Mouse (Mus musculus): ENCODE data around the gene Dgcr8. TPM values are rescaled to one million over a fixed set of nuclear protein-coding genes. Genes with fewer than 3 reads are reported as not detected.
A peak's percentile ranks its signal among the peaks of the same experiment; 100 is the strongest.

Gene Dgcr8
- polyA plus RNA-seq, 1 experiment = 49.4 TPM

DNA sequence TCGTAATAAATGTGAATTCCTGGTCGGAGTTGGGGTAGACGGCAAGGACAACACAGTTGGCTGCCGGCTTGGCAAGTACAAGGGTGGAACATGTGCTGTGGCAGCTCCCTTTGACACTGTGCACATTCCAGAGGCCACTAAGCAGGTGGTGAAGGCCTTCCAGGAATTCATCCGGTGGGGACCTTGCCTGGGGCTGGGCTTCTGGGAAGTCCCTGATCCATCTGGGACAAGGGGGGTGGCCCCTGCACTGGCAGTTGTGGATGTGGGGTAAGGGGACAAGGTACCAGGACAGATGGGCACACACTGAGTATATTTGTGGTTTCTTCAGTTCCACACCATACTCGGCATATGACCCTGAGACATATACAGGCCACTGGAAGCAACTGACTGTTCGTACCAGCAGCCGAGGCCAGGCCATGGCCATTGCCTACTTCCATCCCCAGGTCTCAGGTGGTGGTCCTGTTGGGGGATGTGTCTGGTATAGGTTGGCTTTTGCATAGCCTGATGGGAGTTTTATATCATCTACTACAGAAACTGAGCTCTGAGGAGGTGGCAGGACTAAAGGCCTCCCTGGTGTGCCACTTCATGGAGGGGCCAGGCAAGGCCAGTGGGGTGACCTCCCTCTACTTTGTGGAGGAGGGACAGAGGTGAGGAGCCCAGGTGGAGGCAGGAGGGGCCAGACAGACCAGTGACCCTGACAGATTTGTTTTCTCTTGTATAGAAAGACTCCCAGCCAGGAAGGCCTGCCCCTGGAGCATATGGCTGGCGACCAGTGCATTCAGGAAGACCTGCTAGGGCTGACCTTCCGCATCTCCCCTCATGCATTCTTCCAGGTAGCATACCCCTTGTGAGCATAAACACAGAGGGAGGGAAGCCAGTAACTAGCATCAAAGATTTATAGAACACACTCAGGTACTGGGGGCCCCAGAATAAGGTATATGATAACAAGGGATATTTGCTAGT, 37.9 kb downstream of the Dgcr8 start:
- no peak for DNase-seq (ENCODE audit: extremely low spot score in 1 of 2, low spot score in 1 of 2)

DNA sequence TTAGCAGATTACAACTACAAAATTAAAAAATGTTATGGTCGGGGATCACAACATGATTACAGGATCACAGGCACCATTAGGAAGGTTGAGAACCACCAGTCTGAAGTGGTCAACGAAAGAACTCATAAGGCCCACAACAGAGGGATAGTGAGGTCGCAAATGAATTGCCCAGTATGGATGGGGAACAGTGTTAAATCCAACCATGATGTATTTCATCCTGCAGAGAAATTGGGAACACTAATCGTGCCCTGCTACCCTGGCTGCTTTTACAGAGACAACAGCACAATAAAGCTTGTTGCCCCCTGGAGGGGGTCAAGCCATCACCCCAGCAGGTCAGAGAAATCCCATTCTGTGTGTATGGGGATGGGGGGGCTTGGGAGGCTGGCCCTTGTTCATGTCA, 38.8 kb downstream of the Dgcr8 start:
- DNase-seq (ENCODE audit: extremely low spot score in 1 of 2, low spot score in 1 of 2) = no peak

DNA sequence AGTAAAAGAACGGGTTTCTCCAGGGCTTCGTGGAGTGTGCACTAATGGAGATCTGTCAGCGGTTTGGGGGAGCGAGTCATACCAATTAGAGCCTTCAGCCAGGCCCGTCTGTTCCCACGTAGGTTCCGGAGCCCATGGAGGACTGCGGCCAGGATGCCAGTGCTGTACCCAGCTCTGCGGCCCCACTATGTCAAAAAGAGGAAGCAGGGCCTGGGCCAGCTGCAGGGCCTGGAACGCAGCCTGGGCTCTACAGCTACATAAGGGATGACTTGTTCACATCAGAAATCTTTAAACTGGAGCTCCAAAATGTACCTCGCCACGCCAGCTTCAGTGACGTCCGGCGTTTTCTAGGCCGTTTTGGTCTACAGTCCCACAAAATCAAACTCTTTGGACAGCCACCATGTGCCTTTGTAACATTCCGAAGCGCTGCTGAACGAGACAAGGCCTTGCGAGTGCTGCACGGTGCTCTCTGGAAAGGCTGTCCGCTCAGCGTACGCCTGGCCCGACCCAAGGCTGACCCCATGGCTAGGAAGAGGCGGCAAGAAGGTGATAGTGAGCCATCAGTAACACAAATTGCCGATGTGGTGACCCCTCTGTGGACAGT, 39.6 kb downstream of the Dgcr8 start:
- DNase-seq (ENCODE audit: extremely low spot score in 1 of 2, low spot score in 1 of 2) = no peak

DNA sequence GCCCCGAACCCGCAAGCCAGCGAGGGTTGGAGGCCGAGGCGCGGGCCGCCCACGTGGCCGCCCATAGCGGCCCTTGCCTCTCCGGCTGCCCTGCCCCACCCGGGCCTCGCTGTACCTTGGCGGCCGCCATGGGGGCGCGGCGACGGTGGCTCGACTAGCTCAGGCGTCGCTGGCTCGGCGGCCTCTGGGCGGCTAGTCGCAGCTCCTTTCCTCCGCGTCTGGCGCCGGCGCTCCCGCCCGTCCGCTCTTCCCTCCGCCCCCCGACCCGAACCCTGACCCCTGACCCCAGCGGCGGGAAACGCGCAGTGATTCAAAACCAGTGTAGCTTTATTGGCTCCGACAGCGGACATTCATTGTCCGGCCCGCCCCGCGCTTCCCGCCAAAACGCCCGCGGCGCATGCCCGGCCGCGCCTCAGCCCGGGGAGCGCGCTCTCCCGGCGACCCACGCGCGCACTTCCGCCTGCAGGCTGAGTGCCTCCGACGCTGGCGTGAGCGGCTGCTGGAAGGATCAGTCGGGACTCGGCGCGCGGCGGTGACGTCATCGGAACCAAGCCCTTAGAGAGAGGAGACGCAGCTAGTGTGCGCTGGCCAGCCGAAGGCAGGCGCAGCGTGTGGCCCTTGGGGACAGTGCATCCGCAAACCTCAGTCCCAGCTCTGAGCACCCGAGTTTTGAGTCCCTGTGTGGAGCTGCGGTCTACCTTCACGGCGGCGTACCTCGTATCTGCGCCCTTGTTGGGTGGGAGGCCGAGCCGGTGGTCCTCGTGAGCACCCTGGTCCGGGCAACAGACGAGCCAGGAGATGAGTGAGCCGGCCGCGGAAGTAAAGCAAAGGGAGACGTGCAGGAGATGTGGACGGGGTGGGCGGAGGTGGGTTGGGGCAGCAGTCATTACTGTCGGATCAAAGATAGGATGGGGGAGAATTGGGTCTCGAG, 40.3 kb downstream of the Dgcr8 start, which contains the start of the genes Trmt2a and Ranbp1:
Gene Trmt2a, plus strand, starts transcription at position 247 of the 931 bp plus-strand sequence.
Gene Ranbp1, minus strand, starts transcription at position 300 of the 931 bp plus-strand sequence.
- peak; percentile 98 for DNase-seq (ENCODE audit: extremely low spot score in 1 of 2, low spot score in 1 of 2)

DNA sequence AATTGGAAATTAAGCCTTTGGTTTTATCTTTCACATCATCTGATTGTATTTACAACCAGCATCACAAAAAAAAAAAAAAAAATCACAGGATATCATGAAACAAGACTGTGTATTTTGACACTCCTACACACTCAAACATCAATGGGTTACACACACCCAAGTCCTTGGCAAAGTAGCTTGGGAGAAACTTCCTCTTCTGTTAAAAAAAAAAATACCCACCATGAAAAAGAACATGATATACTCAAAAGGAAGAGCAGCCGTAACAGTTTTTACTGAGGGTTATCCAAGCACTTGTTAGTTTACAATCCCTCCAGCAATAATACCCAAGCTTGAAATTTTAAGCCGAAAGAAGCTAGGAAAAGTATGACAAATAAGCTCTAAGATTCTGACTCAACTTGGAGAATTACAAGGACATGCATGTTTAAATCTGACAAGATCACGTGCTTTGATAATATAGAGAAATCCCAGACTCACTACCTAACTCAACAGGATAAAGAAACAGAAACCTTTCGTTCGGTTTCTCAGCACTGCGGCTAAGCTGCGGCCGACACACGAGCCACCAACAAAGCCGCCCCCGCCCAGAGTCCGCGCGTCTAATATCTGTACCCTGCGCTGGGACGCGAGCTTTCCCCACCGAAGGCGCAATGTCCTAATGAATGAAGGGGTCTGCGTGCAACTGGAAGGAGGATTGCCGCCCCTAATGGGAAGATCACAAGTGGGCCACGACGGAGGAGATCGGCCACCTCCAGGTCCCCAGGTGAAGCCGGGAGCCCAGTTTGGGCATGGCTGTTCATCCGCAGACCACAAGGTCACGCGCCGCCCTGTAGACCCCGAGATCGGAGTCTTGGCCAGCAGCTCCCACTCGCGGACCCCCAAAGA, 41.3 kb downstream of the Dgcr8 start:
- no peak for DNase-seq (ENCODE audit: extremely low spot score in 1 of 2, low spot score in 1 of 2)

DNA sequence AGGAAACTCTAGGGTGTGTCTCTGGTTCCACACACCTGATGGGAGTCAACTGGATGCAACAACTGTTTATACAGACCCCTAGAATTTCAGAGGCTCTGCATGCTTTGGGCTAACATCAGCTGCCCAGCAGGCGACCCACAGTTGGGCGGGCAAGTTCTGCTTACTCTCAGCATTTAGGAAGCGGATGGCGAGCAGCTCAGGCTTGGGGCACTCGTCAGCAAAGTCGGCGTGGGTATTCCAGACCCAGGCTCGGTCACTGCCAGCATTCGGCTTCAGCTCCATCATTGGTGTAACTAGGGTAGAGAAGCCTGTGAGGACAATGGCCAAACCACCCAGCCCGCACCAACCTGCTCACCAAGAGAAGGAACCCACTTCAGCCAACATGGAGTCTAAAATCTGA, 47.5 kb downstream of the Dgcr8 start:
- no peak for DNase-seq (ENCODE audit: extremely low spot score in 1 of 2, low spot score in 1 of 2)

DNA sequence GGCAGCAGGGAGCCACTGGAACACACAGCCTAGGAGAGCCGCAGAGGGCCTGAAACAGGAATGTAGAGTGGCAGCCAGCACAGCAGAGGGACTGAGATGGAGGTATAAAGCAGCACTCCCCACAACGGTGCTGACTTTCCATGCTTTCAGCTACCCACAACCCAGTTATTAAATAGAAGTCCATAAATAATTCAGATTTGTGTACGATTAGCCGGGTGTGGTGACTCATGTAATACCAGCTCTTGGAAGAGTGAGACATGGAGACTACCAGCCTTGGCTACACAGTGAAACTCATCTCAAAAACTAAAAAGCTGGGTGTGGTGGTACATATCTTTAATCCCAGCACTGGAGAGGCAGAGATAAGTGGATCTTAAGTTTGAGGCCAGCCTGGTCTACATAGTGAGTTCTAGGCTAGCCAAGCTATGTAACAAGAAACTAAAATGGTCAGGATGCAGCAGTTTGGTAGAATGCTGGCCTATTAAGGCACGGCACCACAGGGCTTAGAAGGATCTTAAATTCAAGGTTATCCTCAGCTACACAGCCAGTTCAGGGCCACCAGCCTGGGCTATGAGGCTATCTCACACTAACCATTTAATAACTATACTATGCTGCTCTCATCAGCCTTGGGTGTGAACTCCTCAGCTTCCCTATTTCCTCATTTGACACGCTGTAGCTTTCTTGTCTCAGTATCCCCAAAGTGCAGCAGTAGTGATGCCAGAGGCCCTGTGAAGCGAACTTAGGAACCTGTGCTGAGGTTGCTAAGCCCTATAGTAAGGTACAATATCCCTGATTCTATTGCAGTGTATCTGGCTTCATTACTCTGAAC, 52.2 kb downstream of the Dgcr8 start:
- no peak for DNase-seq (ENCODE audit: extremely low spot score in 1 of 2, low spot score in 1 of 2)

DNA sequence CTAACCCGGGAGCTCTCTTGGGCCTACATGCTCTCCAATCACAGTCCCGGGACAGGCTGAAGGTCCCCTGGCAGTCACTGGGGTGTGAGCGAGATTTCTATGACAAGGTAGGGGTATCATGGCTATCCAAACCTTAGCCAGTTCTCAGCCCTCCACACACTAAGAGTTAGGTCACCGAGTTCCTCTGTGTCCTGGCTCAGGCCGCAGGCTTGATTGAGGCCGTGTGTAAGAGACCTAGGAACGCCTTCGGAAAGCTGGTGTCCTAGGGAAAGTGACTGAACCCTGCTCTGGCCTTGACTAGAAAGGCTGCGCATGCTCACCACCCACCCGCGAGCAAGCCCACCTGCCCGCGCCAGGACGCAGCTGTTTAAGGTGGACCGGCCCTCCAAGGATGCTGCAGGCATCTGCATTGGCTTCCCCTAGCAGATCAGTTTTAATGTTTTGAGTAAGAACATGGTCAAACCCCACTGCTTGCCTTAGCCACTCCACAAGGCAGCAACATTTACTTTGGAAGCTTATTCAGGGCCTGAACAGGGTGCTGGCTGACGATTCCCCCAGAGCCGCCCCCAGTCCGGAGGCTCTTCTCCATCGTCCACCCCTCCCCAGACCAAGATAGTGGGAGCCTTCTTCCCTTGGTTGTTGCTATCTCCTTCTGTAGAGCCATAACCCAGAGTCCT, 53.5 kb downstream of the Dgcr8 start:
- DNase-seq (ENCODE audit: extremely low spot score in 1 of 2, low spot score in 1 of 2) = peak in 1 of 2 experiments; percentile 76

DNA sequence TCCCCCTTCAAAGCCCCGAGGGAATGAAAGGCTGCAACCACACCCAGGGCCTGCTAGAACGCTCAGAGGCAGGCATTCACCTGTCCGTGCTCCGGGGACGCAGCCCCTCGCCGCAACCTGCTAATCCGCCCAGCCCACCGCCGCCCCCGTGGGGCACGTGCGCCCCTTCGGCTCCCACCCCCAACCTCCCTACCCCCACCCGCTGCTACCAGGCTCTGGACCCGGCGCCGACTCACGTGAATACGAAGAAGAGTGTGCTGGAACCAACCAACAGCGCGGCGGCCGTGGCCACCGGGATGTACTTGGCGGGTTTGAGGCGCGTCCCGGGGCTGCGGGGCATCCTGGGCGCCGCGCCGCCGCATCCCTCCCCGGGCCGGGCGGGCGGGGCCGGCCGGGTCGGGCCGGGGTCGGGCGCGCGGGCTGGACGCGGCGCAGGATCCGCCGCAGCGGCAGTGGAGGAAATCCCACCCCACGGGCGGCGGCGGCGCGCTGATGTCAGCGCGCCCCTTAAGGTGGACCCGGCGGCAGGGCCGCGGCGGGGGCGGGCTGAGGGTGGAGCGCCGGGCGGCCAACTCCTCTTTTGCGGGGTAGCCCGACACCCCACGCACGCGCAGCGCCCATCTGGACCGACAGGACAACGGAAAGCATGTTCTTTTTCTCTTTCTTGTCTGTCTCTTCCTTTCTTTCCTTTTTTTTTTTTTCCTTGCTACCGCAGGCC, 54.2 kb downstream of the Dgcr8 start, which contains the start of gene Zdhhc8:
Gene Zdhhc8, minus strand, starts transcription at position 466 of the 718 bp plus-strand sequence.
- peak in 1 of 2 experiments; percentile 83 for DNase-seq (ENCODE audit: extremely low spot score in 1 of 2, low spot score in 1 of 2)

DNA sequence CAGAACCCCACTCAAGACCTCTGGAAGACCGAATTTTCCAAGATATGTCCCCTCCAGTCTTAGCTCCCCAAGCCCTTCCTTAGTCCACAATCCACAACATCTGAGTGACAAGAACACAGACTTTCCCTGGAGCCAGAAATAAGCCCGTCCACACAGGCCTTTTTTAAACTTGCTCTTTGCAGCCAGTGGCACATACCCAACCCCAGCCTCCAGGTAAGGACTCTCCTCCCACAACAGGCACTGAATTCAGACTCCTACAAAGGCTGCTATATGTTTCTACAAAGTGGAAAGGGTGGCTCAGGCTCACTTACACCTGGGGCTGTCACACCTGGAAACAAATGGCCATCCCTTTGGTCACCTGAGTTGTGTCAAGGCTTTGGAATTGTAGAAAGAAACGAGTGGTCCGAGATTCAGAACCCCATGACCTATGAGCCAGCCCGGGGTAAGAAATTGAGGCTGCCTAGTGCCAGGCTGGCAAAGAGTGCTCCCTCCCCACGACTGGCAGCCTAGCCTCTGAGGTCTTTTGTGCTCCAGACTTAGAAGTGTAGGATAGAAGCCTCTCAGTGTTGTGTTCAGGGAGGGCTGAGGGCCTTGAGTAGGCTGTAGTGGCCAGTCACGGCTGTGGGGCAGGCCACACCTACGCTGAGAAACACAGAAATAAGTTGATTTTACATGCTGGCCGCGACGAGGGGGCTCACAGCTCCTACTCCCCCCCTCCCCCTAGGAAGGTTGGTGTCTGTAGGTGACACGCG, 55.0 kb downstream of the Dgcr8 start:
- DNase-seq (ENCODE audit: extremely low spot score in 1 of 2, low spot score in 1 of 2) = no peak

DNA sequence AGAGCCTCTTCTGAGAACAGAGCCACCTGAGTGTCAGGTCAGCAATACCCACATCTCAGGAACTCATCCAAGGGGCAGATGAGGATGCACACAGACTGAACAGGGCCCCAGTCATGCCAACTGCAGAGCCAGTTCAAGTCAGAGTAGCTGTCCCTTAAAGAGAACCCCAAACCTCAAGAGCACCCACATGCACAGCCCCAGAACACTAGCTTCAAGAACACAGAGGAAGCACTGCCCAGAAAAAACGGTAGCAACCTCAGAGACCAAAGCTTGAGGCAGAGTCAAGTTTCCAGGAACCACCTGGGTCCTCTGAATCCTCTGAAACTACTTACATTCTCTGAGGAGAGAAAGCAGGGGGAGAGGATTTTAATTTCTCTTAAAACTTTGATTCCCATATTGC, 55.6 kb downstream of the Dgcr8 start:
- DNase-seq (ENCODE audit: extremely low spot score in 1 of 2, low spot score in 1 of 2) = no peak

DNA sequence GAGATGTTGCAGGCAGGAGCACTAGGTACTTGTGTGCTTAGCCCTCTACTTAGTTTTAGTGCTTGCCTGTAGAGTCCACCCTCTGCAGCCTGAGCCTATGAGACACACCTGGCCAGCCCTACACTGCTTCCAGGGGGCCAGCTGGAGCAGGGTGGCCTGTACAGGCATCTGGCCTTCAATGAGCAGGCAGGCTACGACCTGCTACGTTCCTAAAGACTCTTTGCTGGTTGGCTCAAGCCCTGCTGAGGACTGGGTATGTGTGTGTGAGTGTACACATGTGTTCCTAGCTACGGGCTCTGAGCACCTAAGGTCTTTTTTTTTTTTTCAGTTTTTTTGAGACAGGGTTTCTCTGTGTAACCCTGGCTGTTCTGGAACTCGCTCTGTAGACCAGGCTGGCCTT, 57.6 kb downstream of the Dgcr8 start:
- no peak for DNase-seq (ENCODE audit: extremely low spot score in 1 of 2, low spot score in 1 of 2)

DNA sequence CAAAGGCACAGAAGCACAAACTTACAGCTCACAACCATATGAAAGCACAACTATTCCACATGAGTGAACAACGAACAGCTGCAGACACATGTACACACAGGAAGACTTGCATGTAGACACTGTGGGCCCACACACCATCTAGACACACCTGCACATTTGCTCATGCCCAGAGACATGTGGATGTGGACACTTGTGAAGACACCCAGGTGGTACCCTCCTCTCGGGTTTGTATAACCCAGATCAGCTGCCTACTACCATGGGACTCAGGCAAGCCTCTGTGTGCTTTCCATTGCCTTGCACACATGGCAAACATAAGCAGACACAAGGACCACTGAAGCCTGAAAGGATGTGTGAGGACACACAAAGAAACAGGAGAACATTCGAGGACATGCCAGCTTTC, 58.0 kb downstream of the Dgcr8 start:
- no peak for DNase-seq (ENCODE audit: extremely low spot score in 1 of 2, low spot score in 1 of 2)

DNA sequence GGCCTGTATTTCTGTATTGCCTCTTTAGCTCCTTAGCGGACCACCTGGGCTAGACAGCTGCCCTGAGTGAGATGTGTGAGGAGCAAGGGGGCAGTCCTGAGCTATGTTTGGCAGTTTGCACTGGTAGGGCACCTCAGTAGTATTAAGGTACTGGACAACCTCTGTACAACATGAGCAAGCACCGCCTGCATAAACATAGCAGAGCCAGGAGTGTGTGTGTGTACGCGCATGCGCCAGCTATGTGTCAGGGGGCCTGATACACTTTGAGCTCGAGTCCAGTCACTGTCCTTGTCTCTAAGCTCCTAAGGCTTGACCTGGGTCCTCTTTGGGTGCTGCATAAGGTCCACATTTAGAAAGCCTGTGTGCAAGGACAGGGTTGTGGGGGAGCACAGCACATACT, 58.4 kb downstream of the Dgcr8 start:
- no peak for DNase-seq (ENCODE audit: extremely low spot score in 1 of 2, low spot score in 1 of 2)

DNA sequence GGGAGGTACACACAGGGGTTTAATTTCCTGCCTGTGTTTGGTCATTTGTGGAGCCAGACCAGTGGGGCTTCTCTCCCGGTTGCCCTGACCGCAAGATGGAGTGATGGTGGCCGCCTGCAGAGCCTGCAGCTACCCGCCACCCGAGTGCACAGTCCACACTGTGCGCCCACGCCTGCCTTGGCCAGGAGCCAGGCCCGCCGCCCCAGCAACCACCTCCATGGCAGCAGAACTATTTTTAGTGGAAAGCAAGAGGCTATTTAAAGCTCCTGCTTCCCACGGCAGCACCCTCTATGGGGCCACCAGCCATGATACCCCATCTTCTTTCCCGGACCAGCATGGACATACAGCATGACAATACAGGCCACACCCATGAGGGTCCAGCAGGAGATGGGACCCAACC, 59.4 kb downstream of the Dgcr8 start:
- peak; percentile 87 to 93 for DNase-seq (ENCODE audit: extremely low spot score in 1 of 2, low spot score in 1 of 2)

DNA sequence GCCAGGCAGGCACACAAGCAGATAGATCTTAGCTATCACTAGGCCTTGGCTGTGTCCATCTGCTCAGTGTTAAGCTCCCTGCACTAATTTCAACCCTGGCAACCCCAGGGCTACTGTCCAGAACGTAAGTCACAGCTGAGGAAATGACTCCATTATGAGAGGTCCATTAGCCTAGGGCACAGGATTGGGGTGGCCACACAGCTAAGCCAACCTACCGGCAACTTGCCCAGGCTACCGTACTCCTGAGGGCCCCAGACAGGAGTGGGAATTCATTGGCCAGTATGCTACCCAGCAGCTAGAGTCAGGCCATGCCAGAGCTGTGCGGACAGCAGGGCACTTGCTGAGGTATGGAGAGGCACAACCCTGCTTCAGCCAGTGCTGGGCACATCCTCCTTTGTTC, 60.2 kb downstream of the Dgcr8 start:
- DNase-seq (ENCODE audit: extremely low spot score in 1 of 2, low spot score in 1 of 2) = no peak

DNA sequence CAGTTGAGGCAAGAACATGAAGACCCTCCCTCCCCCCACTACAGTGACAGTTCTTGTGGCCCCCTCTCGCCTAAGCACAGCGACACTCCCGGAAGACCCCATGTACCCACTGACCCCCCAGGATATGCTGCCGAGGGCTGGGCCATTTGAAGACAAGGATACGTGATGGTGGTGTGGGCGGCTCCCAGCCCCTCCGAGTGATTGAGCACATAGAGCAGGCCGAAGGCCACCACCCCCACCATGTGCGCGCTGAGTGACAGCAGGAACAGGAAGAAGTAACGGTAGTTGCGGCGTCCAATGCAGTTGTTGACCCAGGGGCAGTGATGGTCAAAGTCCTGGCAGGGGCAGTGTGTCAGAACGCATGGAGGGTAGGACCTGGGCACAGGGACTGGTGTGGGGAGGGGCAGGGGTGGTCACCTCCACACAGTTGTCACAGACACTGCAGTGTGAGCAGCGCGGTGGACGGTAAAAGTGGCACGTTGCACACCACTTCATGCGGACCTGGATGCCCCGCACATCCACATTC, 61.1 kb downstream of the Dgcr8 start:
- no peak for DNase-seq (ENCODE audit: extremely low spot score in 1 of 2, low spot score in 1 of 2)
